Mouse (Mus musculus) stomach, embryonic 15.5 days (tissue): ENCODE data around the gene Kitl. TPM values are rescaled to one million over a fixed set of nuclear protein-coding genes. Genes with fewer than 3 reads are reported as not detected.
A peak's percentile ranks its signal among the peaks of the same experiment; 100 is the strongest.

ENCODE experiments used
- ATAC-seq: fragments of 200-750 bp; cut with Nextera tagmentation; 2 replicates; pipeline ENCODE4 v1.8.0; 2017; ENCODE audit warnings: low read depth, moderate number of reproducible peaks, moderate TSS enrichment; ENCODE audit not compliant: insufficient read depth, low FRiP score
- H3K27ac ChIP-seq: fragments of 300-500 bp; sonication (generic); 2 replicates; pipeline ENCODE4 v1.5.1; 2015; ENCODE audit warnings: mild to moderate bottlenecking, inconsistent platforms
- H3K27me3 ChIP-seq: fragments of 300-500 bp; sonication (generic); replicated peaks from 2 replicates; pipeline ENCODE4 v1.6.1; 2015; ENCODE audit warnings: inconsistent platforms
- H3K36me3 ChIP-seq: fragments of 300-500 bp; sonication (generic); 2 replicates; pipeline ENCODE4 v1.6.1; 2015; ENCODE audit warnings: inconsistent platforms
- H3K4me1 ChIP-seq: fragments of 300-500 bp; sonication (generic); 2 replicates; pipeline ENCODE4 v1.6.1; 2015; ENCODE audit warnings: inconsistent platforms
- H3K4me2 ChIP-seq: fragments of 300-500 bp; sonication (generic); 2 replicates; pipeline ENCODE4 v1.6.1; 2015; ENCODE audit warnings: mild to moderate bottlenecking, inconsistent platforms
- H3K4me3 ChIP-seq: fragments of 300-500 bp; sonication (generic); replicated peaks from 2 replicates; pipeline ENCODE4 v1.5.1; 2015; ENCODE audit warnings: inconsistent platforms
- H3K9ac ChIP-seq: fragments of 300-500 bp; sonication (generic); 2 replicates; pipeline ENCODE4 v1.6.1; 2015; ENCODE audit warnings: inconsistent platforms
- H3K9me3 ChIP-seq: fragments of 300-500 bp; sonication (generic); 2 replicates; pipeline ENCODE4 v1.6.1; 2016; ENCODE audit warnings: inconsistent platforms
- WGBS: fragments of 180-500 bp; shearing (Covaris S2); methylation state at CpG from one replicate; pipeline ENCODE4 v1.1.7; 2015; 5-methylcytosine and 5-hydroxymethylcytosine counted together
- polyA plus RNA-seq: library from polyadenylated mRNA; unstranded; fragments of >200 nt; fragmentation: Nextera tagmentation; extraction: Ambion mirVana; gene quantifications from 2 replicates; pipeline ENCODE4 v1.2.1, GENCODE M21; 2015

Gene Kitl
- polyA plus RNA-seq, 1 experiment from 2014 or later: 32.0 TPM

DNA sequence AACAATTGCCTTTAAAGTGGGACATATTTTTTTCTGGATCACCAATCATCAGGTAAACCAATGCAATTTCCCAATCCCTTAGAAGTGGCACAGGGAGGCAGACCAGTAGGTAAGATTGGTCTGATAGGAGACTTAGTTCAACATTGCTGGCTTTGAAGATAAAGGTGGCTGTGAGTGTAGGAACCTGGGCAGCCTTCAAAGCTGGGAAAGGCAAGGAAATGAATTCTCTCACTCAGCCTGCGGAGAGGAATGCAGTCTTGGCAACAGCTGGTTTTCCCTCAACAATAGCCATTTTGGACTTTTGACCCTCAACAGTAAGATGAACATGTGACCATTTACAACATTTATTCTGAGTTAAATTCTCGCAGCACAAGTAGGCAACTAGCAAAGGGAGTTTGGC lies 1.3 kb upstream of the Kitl start:
- Histone ChIP-seq H3K9me3 (no peaks in the 10 kb centered on the region), H3K36me3 (no peaks in the 10 kb centered on the region), H3K4me2 (no peak overlapping the region), H3K27me3 (no peaks in the 10 kb centered on the region), H3K27ac (no peak overlapping the region), H3K9ac (no peak overlapping the region), H3K4me1 (peaks cover 8% of the 10 kb centered on the region; the same call in 1 of the 2 replicates), H3K4me3 (no peak overlapping the region)
- WGBS: 25% methylated on average over 2 of the region's 2 CpGs
- no peak for ATAC-seq

DNA sequence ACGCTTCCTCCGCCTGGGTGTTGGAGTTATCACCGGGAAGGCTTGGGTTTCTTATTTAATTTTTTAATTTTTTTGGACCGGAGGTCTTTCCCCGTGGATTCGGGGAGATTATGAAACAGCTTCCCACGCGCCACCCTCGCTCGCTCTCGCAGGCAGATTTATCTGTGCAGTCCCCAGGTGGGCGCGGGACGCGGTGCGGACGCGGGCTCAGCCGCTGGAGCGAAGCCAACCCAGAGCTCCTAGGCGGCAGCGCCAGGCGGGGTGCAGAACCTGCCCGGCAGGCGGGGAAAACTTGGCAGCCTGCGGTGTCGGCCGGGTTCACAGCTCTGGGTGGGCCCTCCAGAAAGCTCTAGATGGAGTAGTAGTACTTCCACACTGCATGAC lies 888 bp downstream of the Kitl start:
- H3K4me2 ChIP-seq: peak overlapping the region; percentile 82
- WGBS: under 1% methylated on average over 28 of the region's 28 CpGs
- no peaks in the 10 kb centered on the region for H3K36me3 ChIP-seq
- ATAC-seq: peak; percentile 63; the same call in 1 of the 2 replicates
- no peaks in the 10 kb centered on the region for H3K9me3 ChIP-seq
- H3K4me3 ChIP-seq: peak overlapping the region; percentile 61
- H3K27me3 ChIP-seq: no peaks in the 10 kb centered on the region
- peaks cover 8% of the 10 kb centered on the region; the same call in 1 of the 2 replicates for H3K4me1 ChIP-seq
- H3K27ac ChIP-seq: peak overlapping the region; percentile 88
- peak overlapping the region; percentile 38 for H3K9ac ChIP-seq

DNA sequence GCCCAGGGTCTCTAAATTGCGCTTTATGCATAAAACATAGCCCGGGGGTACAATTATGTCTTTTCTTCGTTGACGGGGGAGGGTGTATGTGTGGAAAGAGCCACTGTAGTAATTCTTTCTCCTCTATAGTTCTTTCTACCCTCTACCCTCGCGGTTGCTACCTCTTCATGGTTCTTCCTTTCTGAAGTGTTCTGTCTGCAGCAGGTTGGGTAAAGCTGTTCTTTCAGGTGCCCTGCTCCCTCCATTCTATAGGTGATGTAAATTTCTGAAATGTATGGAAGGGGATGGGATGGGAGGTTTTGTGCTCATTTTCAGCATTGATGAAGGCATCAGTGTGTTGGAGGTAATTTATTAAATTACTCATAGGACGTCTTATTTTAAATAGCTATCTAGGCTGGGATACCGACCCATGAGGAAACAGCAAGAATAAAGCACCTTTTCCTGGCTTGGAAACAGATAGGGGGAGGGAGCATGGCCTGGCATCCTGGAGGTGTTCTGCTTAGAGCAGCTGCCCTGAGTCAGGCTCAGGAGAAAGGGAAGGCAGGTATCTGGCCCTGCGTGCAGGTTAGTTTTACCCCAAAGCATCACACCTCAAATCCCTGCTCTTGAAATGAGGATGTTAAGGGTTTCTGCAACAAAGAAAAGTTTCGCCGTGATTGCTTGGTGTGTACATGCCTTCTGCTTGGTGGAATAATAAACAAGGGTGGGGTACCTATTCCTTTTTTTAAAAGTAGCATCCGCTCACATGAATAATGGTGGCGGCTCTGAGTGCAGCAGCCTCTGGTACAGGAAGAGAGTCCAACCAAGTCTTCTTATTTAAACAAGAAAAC lies 1.7 kb downstream of the Kitl start:
- 0 out of 2 replicates have a peak overlapping the region, but pooled peaks have one; percentile 0 for H3K9ac ChIP-seq
- H3K36me3 ChIP-seq: no peaks in the 10 kb centered on the region
- peak overlapping the region; percentile 61 for H3K27ac ChIP-seq
- no peak for ATAC-seq
- H3K4me3 ChIP-seq: peak overlapping the region; percentile 61
- 11% methylated on average over 13 of the region's 13 CpGs for WGBS
- H3K9me3 ChIP-seq: no peaks in the 10 kb centered on the region
- H3K4me2 ChIP-seq: peak overlapping the region; percentile 82
- no peaks in the 10 kb centered on the region for H3K27me3 ChIP-seq
- H3K4me1 ChIP-seq: peaks cover 8% of the 10 kb centered on the region; the same call in 1 of the 2 replicates

DNA sequence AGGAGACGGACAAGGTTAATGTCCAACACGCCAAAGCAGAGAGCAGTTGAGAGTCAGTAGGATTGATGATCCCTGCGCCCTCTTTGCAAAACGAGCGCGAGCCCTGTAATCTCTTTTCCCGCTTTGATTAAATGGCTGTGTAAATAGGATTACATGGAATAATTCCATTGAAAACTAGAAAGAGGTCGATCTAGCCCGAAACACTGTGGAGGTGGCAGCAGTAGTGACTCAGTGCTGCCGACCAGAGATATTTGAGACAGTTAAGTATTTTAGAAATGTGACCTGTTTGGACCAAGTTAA lies 2.3 kb downstream of the Kitl start:
- H3K9ac ChIP-seq: 0 out of 2 replicates have a peak overlapping the region, but pooled peaks have one; percentile 0
- H3K4me3 ChIP-seq: peak overlapping the region; percentile 61
- H3K27me3 ChIP-seq: no peaks in the 10 kb centered on the region
- peak overlapping the region; percentile 61 for H3K27ac ChIP-seq
- peaks cover 8% of the 10 kb centered on the region; the same call in 1 of the 2 replicates for H3K4me1 ChIP-seq
- H3K9me3 ChIP-seq: no peaks in the 10 kb centered on the region
- 7% methylated on average over 10 of the region's 10 CpGs for WGBS
- H3K4me2 ChIP-seq: peak overlapping the region; percentile 82
- ATAC-seq: no peak
- no peaks in the 10 kb centered on the region for H3K36me3 ChIP-seq

DNA sequence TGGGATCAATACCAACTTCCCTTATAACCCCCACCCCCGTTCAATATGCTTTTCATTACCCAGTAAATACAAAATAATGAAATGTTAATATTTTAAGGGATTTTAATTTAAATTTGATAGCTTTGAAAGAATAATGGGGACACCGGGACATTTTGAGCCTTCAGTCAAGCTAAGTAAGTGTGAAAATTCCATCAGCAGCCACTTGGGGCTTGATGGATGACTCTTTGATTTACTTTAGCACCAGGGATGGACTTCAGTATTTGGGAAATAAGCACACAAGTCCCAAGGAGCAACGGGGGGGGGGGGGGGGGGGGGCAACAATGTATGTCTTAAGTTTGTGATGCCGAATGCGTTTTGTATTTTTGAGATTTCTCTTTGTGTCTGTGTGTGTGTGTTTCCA lies 3.1 kb downstream of the Kitl start:
- WGBS: 28% methylated on average over 5 of the region's 5 CpGs

DNA sequence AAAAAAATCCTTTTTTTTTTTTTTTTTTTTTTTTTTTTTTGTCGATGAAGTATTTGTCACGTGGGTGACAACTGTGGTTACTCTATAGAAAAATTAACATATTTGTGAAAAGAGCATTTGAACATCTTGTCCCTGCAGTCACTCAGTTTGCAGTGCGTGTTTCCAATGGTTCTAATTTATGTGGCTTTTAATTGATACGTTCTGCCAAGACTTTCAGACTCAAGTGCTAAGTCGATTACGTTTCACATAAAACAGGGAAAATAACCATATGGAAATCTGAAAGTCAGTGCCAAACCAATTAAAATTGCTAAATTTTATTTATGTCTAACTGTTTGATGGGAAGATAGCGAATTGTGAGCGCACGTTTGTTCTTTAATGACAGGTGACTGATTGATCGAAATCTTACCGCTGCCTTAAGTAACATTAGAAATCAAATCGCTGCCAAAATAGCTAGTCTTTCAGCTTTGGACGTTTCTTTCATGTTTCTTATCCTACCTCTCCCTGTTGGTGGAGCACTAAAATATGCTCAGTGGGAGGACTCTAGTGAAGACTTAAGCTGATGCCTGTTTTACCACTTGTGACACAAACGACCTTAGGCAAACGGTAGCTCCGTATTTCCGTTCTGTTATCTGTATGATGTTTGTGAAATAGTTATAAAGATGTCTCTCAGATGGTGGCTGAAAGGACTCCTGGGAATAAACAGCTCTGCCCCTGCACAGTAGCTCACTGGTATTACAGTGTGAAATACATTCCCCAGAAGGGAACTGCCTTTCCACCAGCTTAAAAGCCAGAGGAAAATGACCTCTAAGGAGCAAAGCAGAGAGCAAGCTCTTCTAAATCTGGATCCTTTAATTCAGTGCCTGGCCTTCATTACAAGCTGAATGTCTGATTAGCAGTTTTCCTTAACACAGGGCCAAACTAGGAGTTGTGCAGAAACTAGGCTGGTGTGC lies 4.1 kb downstream of the Kitl start:
- Histone ChIP-seq H3K36me3 (peaks cover 6% of the 10 kb centered on the region; the same call in 1 of the 2 replicates), H3K4me3 (no peak overlapping the region), H3K4me2 (0 out of 2 replicates have a peak overlapping the region, but pooled peaks have one; percentile 0), H3K9me3 (no peaks in the 10 kb centered on the region), H3K27ac (0 out of 2 replicates have a peak overlapping the region, but pooled peaks have one; percentile 21), H3K4me1 (peaks cover 8% of the 10 kb centered on the region; the same call in 1 of the 2 replicates), H3K9ac (no peak overlapping the region), H3K27me3 (no peaks in the 10 kb centered on the region)
- WGBS: 54% methylated on average over 17 of the region's 17 CpGs
- no peak for ATAC-seq

More for the DNA sequence above, 3.1 kb downstream of the Kitl start:
- peak overlapping the region; percentile 8; the same call in 1 of the 2 replicates for H3K4me3 ChIP-seq
- no peaks in the 10 kb centered on the region for H3K9me3 ChIP-seq
- H3K36me3 ChIP-seq: peaks cover 2% of the 10 kb centered on the region; the same call in 1 of the 2 replicates
- H3K4me1 ChIP-seq: peaks cover 8% of the 10 kb centered on the region; the same call in 1 of the 2 replicates
- H3K27me3 ChIP-seq: no peaks in the 10 kb centered on the region
- H3K4me2 ChIP-seq: peak overlapping the region; percentile 82
- ATAC-seq: no peak
- no peak overlapping the region for H3K27ac ChIP-seq
- no peak overlapping the region for H3K9ac ChIP-seq

DNA sequence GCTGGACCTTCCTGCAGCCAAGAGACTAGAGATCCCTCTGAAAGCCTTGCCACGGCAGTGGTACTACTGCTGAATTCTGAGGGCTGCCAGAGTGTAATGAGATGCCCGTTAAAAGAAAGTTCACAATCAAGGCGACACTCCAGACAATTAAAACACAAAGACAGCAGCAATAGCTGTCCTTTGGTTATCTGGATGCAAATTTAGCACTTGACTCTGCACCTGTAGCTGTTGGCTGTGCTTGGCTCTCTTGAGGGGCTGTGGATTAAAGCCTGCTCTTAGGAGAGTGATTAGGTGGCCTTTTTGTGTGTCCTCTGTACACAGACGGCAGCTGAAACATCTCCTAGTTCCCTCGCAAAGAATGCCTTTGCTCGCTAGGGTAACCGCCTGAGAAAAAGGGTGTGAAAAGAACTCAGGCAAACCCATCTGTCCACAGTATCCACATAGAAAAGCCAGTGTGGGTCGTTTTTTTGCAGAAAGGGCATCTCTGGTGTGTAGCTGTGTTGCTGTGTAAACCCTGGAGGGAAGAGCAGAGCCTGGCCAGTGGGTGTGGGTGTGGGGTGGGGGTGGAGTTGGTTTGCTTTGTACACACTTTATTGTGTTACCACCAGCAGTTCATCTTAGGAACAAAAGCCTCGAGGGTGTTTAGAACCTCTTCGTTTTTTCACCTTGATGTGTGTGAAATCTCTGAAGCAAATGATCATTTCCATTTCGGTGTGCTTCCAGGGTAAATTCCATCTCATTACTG lies 6.8 kb downstream of the Kitl start:
- ATAC-seq: no peak
- H3K4me1 ChIP-seq: peaks cover 16% of the 10 kb centered on the region; the same call in 1 of the 2 replicates

DNA sequence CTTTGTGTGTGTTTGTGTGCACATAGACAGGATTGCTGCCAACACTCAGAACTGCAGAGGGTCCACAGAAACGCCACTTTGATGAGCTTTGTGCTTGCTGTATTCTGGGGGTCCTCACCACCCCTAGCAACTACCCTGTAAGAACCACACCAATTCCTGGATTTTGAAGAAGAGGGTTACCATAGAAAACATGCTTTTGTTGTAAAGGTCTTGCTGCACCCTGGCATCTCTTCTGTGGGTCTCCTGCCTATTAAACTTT lies 7.3 kb downstream of the Kitl start:
- Histone ChIP-seq H3K9ac (no peak overlapping the region), H3K27ac (no peak overlapping the region), H3K4me3 (no peak overlapping the region), H3K27me3 (no peaks in the 10 kb centered on the region), H3K9me3 (no peaks in the 10 kb centered on the region), H3K4me1 (peaks cover 13% of the 10 kb centered on the region; the same call in 1 of the 2 replicates), H3K36me3 (peaks cover 9% of the 10 kb centered on the region), H3K4me2 (no peak overlapping the region)
- ATAC-seq: no peak
- 69% methylated on average over 1 of the region's 1 CpGs for WGBS

More for the DNA sequence above, 6.8 kb downstream of the Kitl start:
- Histone ChIP-seq H3K4me3 (no peak overlapping the region), H3K36me3 (peaks cover 9% of the 10 kb centered on the region), H3K9ac (no peak overlapping the region), H3K9me3 (no peaks in the 10 kb centered on the region), H3K4me2 (no peak overlapping the region), H3K27me3 (no peaks in the 10 kb centered on the region), H3K27ac (no peak overlapping the region)
- 61% methylated on average over 11 of the region's 11 CpGs for WGBS

DNA sequence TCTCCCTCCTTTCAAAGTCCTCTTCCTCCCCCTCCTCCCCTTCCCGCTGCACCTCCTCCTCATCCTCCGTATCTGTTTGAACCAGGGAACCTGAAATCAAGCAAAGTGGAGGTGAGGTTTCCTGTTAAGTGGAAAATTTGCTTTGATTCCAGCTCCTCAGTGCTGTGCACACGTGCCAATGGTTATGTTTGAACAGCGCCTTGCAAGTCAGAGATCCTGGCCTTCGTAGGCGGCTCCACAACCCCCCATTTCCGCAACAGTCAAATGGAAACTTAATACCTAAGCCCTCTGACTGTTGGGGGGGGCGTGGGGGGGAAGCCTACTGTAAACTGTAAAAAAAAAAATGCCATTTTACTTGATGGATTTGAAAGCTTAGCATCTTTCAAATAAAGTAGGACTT lies 10.2 kb downstream of the Kitl start:
- Histone ChIP-seq H3K9me3 (no peaks in the 10 kb centered on the region), H3K36me3 (peaks cover 9% of the 10 kb centered on the region), H3K27me3 (no peaks in the 10 kb centered on the region), H3K27ac (no peak overlapping the region), H3K9ac (no peak overlapping the region), H3K4me1 (0 out of 2 replicates have a peak, but pooled peaks cover 8% of the 10 kb centered on the region), H3K4me3 (no peak overlapping the region), H3K4me2 (no peak overlapping the region)
- ATAC-seq: peak; percentile 65
- WGBS: 27% methylated on average over 8 of the region's 8 CpGs

DNA sequence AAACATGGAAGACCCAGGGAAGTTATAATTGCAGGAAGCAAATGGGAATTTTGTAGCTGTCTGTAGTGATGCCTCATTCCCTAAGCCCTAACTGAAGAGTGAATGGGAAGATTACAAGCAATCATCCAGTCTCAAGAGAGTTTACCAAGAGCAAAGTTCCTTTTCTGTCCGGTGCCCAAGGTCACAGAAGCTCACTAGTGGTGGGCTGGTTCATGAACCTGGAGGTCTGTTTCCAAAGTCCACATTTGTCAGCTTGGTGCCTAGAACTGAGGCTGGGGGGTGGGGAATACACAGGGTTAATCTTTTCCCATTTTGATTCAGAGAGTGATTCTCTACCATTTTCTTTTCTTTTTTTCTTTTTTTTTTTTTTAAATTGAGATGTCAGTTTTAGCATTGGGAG lies 11.3 kb downstream of the Kitl start:
- H3K36me3 ChIP-seq: peaks cover 9% of the 10 kb centered on the region

DNA sequence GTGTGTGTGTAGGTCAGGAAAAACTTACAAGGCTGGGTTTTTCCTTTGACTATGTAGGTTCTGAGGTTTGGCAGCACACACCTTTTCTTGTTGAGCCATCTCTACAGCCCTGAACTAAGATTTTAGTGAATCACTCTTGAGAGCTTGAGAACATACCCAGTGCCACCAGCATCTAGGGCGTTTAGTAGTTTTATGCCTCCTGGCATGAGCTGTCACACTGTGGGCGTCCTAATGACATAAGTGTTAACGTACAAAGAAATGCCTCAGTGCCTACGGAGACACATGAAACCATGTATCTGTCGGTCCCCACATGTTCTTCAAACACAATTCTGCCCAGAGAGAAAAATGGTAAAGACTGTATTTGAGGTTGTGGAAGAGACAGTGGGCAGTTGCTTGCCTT lies 15.0 kb downstream of the Kitl start:
- Histone ChIP-seq H3K4me1 (peaks cover 22% of the 10 kb centered on the region), H3K27ac (no peak overlapping the region), H3K9ac (no peak overlapping the region), H3K9me3 (no peaks in the 10 kb centered on the region), H3K27me3 (no peaks in the 10 kb centered on the region), H3K36me3 (peaks cover 4% of the 10 kb centered on the region; the same call in 1 of the 2 replicates), H3K4me3 (no peak overlapping the region), H3K4me2 (no peak overlapping the region)
- WGBS: 77% methylated on average over 5 of the region's 5 CpGs
- ATAC-seq: no peak

More for the DNA sequence above, 11.3 kb downstream of the Kitl start:
- ATAC-seq: no peak
- Histone ChIP-seq H3K9ac (no peak overlapping the region), H3K4me2 (no peak overlapping the region), H3K4me1 (peaks cover 18% of the 10 kb centered on the region), H3K27ac (no peak overlapping the region), H3K9me3 (no peaks in the 10 kb centered on the region), H3K4me3 (no peak overlapping the region), H3K27me3 (no peaks in the 10 kb centered on the region)
- WGBS: 63% methylated on average over 1 of the region's 1 CpGs
